Mouse (Mus musculus): ENCODE results near the gene Ankrd33b. TPM values are rescaled to one million over a fixed set of nuclear protein-coding genes. Genes with fewer than 3 reads are reported as not detected.

The Ankrd33b gene
- polyA plus RNA-seq, 1 experiment from 2014 or later, result 0.57 TPM

DNA sequence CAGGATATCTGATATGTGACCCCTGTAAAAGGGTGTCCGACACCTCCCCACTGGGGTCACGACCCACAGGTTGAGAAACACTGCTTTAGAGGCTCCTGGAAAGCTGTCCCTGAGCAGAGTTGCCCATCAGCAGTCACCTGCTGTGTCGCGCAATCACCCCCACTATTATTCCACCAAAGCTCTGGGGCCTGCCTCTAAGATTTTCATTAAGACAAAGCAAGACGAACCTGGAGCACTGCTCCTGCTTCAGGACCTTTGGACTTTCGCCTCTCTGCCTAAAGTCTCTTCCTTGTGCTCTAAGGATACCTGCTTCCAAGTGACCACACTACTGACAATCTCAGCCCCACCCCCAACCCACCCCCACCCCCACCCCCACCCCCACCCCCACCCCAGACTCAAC lies 3.1 kb downstream of the Ankrd33b start:
- H3K4me2 ChIP-seq, result no peak overlapping the region
- no peak for ATAC-seq (ENCODE audit: low FRiP score)
- H3K36me3 ChIP-seq (ENCODE audit: control insufficient read depth, insufficient read depth, low read length), result no peaks in the 10 kb centered on the region
- H3K4me3 ChIP-seq (ENCODE audit: low read depth, low read length), result no peak overlapping the region
- peaks cover 55% of the 10 kb centered on the region for H3K27me3 ChIP-seq (ENCODE audit: control insufficient read depth, insufficient read depth, low read length)
- WGBS, result 58% methylated on average over 6 of the region's 6 CpGs
- H3K9ac ChIP-seq (ENCODE audit: low read length), result no peak overlapping the region
- DNase-seq (ENCODE audit: low spot score, missing footprints), result peak; percentile 75
- H3K4me1 ChIP-seq (ENCODE audit: control insufficient read depth, insufficient read depth, low read length), result peaks cover 11% of the 10 kb centered on the region
- no peak overlapping the region for H3K27ac ChIP-seq (ENCODE audit: low read depth, low read length)
- H3K9me3 ChIP-seq (ENCODE audit: control insufficient read depth, low read length), result no peaks in the 10 kb centered on the region

GRCm38 (mm10) chr15:31363981-31364361 lies 3.6 kb downstream of the Ankrd33b start:
- Histone ChIP-seq H3K4me2 (no peak overlapping the region), H3K27me3 (ENCODE audit: control insufficient read depth, insufficient read depth, low read length) (peaks cover 51% of the 10 kb centered on the region), H3K36me3 (ENCODE audit: control insufficient read depth, insufficient read depth, low read length) (no peaks in the 10 kb centered on the region), H3K4me3 (ENCODE audit: low read depth, low read length) (no peak overlapping the region), H3K9ac (ENCODE audit: low read length) (no peak overlapping the region), H3K27ac (ENCODE audit: low read depth, low read length) (no peak overlapping the region), H3K9me3 (ENCODE audit: control insufficient read depth, low read length) (no peaks in the 10 kb centered on the region), H3K4me1 (ENCODE audit: control insufficient read depth, insufficient read depth, low read length) (peaks cover 11% of the 10 kb centered on the region)
- 73% methylated on average over 8 of the region's 8 CpGs for WGBS
- DNase-seq (ENCODE audit: low spot score, missing footprints) (peak; percentile 75), ATAC-seq (ENCODE audit: low FRiP score) (no peak)

- ATAC-seq (ENCODE audit: low FRiP score), result no peak
- Histone ChIP-seq H3K4me2 (no peak overlapping the region), H3K27ac (ENCODE audit: low read depth, low read length) (no peak overlapping the region), H3K9ac (ENCODE audit: low read length) (no peak overlapping the region), H3K9me3 (ENCODE audit: control insufficient read depth, low read length) (no peaks in the 10 kb centered on the region), H3K4me1 (ENCODE audit: control insufficient read depth, insufficient read depth, low read length) (peaks cover 11% of the 10 kb centered on the region), H3K27me3 (ENCODE audit: control insufficient read depth, insufficient read depth, low read length) (peaks cover 46% of the 10 kb centered on the region), H3K36me3 (ENCODE audit: control insufficient read depth, insufficient read depth, low read length) (no peaks in the 10 kb centered on the region), H3K4me3 (ENCODE audit: low read depth, low read length) (no peak overlapping the region)
- 84% methylated on average over 13 of the region's 13 CpGs for WGBS
- peak; percentile 66 for DNase-seq (ENCODE audit: low spot score, missing footprints)
Measured at GRCm38 (mm10) chr15:31363241-31363980, 4.1 kb downstream of the Ankrd33b start.

DNA sequence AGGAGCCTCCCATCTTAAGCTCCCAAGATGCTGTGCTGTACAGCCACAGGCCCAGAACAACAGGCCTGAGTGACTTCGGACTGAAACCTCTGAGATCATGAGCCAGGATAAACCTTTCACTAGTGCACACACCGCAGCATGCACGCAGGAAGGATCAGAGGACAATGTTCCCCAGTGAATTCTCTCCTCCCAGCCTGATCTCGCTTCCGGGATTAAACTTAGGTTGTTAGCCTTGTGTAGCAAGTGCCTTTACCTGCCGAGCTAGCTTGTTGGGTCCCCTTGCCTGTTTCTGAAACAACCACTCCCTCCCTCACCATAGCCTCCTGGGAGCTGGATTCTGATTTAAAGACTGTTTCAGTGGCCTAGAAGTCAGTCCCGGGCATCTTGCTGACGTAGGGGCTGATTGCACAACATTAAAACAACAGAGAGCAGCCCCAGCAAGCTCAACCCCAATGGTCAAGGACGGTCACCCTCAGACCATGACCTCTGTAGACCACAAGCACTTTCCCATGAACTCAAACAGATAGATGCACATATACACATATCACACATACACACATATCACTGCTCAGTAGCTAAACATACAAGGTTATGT lies 6.2 kb downstream of the Ankrd33b start:
- H3K4me1 ChIP-seq (ENCODE audit: control insufficient read depth, insufficient read depth, low read length), result peaks cover 5% of the 10 kb centered on the region; the same call in 1 of the 2 replicates
- no peak overlapping the region for H3K27ac ChIP-seq (ENCODE audit: low read depth, low read length)
- H3K4me2 ChIP-seq, result no peak overlapping the region
- 89% methylated on average over 9 of the region's 9 CpGs for WGBS
- no peaks in the 10 kb centered on the region for H3K9me3 ChIP-seq (ENCODE audit: control insufficient read depth, low read length)
- H3K4me3 ChIP-seq (ENCODE audit: low read depth, low read length), result no peak overlapping the region
- H3K36me3 ChIP-seq (ENCODE audit: control insufficient read depth, insufficient read depth, low read length), result no peaks in the 10 kb centered on the region
- H3K27me3 ChIP-seq (ENCODE audit: control insufficient read depth, insufficient read depth, low read length), result peaks cover 25% of the 10 kb centered on the region
- DNase-seq (ENCODE audit: low spot score, missing footprints) (peak; percentile 76), ATAC-seq (ENCODE audit: low FRiP score) (no peak)
- no peak overlapping the region for H3K9ac ChIP-seq (ENCODE audit: low read length)

DNA sequence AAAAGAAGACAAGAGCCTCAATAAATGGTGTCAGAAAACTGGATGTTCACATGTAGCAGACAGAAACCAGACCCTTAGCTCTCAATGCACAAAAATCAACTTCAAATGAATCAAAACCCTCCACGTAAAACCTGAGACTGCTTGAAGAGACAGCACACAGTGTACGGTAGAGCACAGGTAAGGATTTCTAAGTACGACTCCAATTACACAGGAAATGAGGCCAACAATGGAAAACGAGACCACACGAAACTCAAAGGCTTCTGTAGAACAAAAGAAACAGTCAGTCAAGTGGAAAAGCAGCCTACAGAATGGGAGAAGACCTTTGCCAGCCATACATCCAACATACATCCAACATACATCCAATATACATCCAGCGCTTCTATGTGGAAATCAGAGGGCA lies 6.9 kb downstream of the Ankrd33b start:
- no peak for ATAC-seq (ENCODE audit: low FRiP score)

GRCm38 (mm10) chr15:31359805-31360204 lies 7.7 kb downstream of the Ankrd33b start:
- H3K36me3 ChIP-seq (ENCODE audit: control insufficient read depth, insufficient read depth, low read length), result no peaks in the 10 kb centered on the region
- DNase-seq (ENCODE audit: low spot score, missing footprints), result no peak
- 93% methylated on average over 6 of the region's 6 CpGs for WGBS
- no peak overlapping the region for H3K27ac ChIP-seq (ENCODE audit: low read depth, low read length)
- H3K4me3 ChIP-seq (ENCODE audit: low read depth, low read length), result no peak overlapping the region
- H3K4me2 ChIP-seq, result no peak overlapping the region
- H3K9ac ChIP-seq (ENCODE audit: low read length), result no peak overlapping the region
- peaks cover 10% of the 10 kb centered on the region for H3K27me3 ChIP-seq (ENCODE audit: control insufficient read depth, insufficient read depth, low read length)
- H3K9me3 ChIP-seq (ENCODE audit: control insufficient read depth, low read length), result no peaks in the 10 kb centered on the region
- ATAC-seq (ENCODE audit: low FRiP score), result no peak
- no peaks in the 10 kb centered on the region for H3K4me1 ChIP-seq (ENCODE audit: control insufficient read depth, insufficient read depth, low read length)

More for the DNA sequence above, 6.9 kb downstream of the Ankrd33b start:
- H3K27me3 ChIP-seq (ENCODE audit: control insufficient read depth, insufficient read depth, low read length), result peaks cover 18% of the 10 kb centered on the region
- 0 out of 2 replicates have a peak, but pooled peaks cover 3% of the 10 kb centered on the region for H3K4me1 ChIP-seq (ENCODE audit: control insufficient read depth, insufficient read depth, low read length)
- H3K9me3 ChIP-seq (ENCODE audit: control insufficient read depth, low read length), result no peaks in the 10 kb centered on the region
- H3K4me2 ChIP-seq, result no peak overlapping the region
- no peaks in the 10 kb centered on the region for H3K36me3 ChIP-seq (ENCODE audit: control insufficient read depth, insufficient read depth, low read length)
- H3K27ac ChIP-seq (ENCODE audit: low read depth, low read length), result no peak overlapping the region
- WGBS, result 85% methylated on average over 6 of the region's 6 CpGs
- no peak overlapping the region for H3K4me3 ChIP-seq (ENCODE audit: low read depth, low read length)
- peak; percentile 37 for DNase-seq (ENCODE audit: low spot score, missing footprints)
- H3K9ac ChIP-seq (ENCODE audit: low read length), result no peak overlapping the region

- DNase-seq (ENCODE audit: low spot score, missing footprints), result no peak
- no peaks in the 10 kb centered on the region for H3K27me3 ChIP-seq (ENCODE audit: control insufficient read depth, insufficient read depth, low read length)
- H3K4me1 ChIP-seq (ENCODE audit: control insufficient read depth, insufficient read depth, low read length), result no peaks in the 10 kb centered on the region
- no peak overlapping the region for H3K4me2 ChIP-seq
- H3K9ac ChIP-seq (ENCODE audit: low read length), result no peak overlapping the region
- no peaks in the 10 kb centered on the region for H3K9me3 ChIP-seq (ENCODE audit: control insufficient read depth, low read length)
- no peaks in the 10 kb centered on the region for H3K36me3 ChIP-seq (ENCODE audit: control insufficient read depth, insufficient read depth, low read length)
- H3K4me3 ChIP-seq (ENCODE audit: low read depth, low read length), result no peak overlapping the region
- WGBS, result 89% methylated on average over 13 of the region's 13 CpGs
- no peak overlapping the region for H3K27ac ChIP-seq (ENCODE audit: low read depth, low read length)
- ATAC-seq (ENCODE audit: low FRiP score), result no peak
Measured at GRCm38 (mm10) chr15:31352494-31353279, 14.8 kb downstream of the Ankrd33b start.

- H3K9ac ChIP-seq (ENCODE audit: low read length), result no peak overlapping the region
- ATAC-seq (ENCODE audit: low FRiP score), result no peak
- no peak overlapping the region for H3K4me3 ChIP-seq (ENCODE audit: low read depth, low read length)
- H3K36me3 ChIP-seq (ENCODE audit: control insufficient read depth, insufficient read depth, low read length), result no peaks in the 10 kb centered on the region
- DNase-seq (ENCODE audit: low spot score, missing footprints), result no peak
- no peak overlapping the region for H3K4me2 ChIP-seq
- no peaks in the 10 kb centered on the region for H3K9me3 ChIP-seq (ENCODE audit: control insufficient read depth, low read length)
- H3K27ac ChIP-seq (ENCODE audit: low read depth, low read length), result no peak overlapping the region
- no peaks in the 10 kb centered on the region for H3K4me1 ChIP-seq (ENCODE audit: control insufficient read depth, insufficient read depth, low read length)
- H3K27me3 ChIP-seq (ENCODE audit: control insufficient read depth, insufficient read depth, low read length), result no peaks in the 10 kb centered on the region
- WGBS, result 78% methylated on average over 7 of the region's 7 CpGs
Measured at GRCm38 (mm10) chr15:31349810-31350341, 17.6 kb downstream of the Ankrd33b start.

DNA sequence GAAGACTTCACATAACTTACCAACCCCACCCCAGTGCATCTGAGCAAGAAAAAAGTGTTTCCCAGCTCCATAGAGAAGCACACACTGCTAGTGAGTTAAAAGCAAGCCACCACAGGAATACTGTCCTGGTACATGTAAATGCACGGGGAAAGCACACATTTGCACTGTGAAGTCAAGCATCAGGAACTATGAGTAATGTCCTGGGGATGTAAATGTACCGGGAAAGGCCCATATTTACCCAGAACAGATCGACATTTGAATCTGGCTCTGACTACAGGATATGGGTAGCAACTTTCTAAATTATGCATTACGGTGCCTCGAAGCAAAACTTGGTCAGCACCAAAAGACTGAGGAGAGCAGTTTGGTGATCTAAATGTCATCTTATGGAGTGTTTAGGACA lies 18.5 kb downstream of the Ankrd33b start:
- no peak overlapping the region for H3K27ac ChIP-seq (ENCODE audit: low read depth, low read length)
- H3K36me3 ChIP-seq (ENCODE audit: control insufficient read depth, insufficient read depth, low read length), result no peaks in the 10 kb centered on the region
- DNase-seq (ENCODE audit: low spot score, missing footprints) (no peak), ATAC-seq (ENCODE audit: low FRiP score) (no peak)
- H3K27me3 ChIP-seq (ENCODE audit: control insufficient read depth, insufficient read depth, low read length), result no peaks in the 10 kb centered on the region
- H3K4me1 ChIP-seq (ENCODE audit: control insufficient read depth, insufficient read depth, low read length), result no peaks in the 10 kb centered on the region
- no peaks in the 10 kb centered on the region for H3K9me3 ChIP-seq (ENCODE audit: control insufficient read depth, low read length)
- WGBS, result 90% methylated on average over 5 of the region's 5 CpGs
- H3K4me2 ChIP-seq, result no peak overlapping the region
- no peak overlapping the region for H3K4me3 ChIP-seq (ENCODE audit: low read depth, low read length)
- no peak overlapping the region for H3K9ac ChIP-seq (ENCODE audit: low read length)
